In genomic region chr4:125085346-125085841, GRCm38 (mm10) we compare ENCODE assay signal across 9 mouse cellular contexts. TPM values are rescaled to one million over a fixed set of nuclear protein-coding genes. Genes with fewer than 3 reads are reported as not detected.
A peak's percentile ranks its signal among the peaks of the same experiment; 100 is the strongest.
DNase-seq lines count a peak whose midpoint lies in the region; ATAC-seq and TF ChIP-seq lines count a peak whose summit lies in the region.
"Had no signal": no experiment of that assay in that cellular context is flagged by ENCODE, and none has a peak within 500 bp of the region (broad histone marks: within the 10 kb centered on the region; RNA-seq: fewer than 3 reads in every experiment).

No protein-coding gene starts in this region.

- intact Hi-C loops in heart, adult 2 months (cut with DNase I) = loop anchor here (2.0 kb wide), 1 partner anchor 37 kb away; no protein-coding TSS in a partner anchor
- intact Hi-C loops in heart, postnatal 10 days (cut with DNase I) = loop anchor here (2.0 kb wide), 1 partner anchor 19 kb away; the partner anchor contains the start of gene Snip1

- H3K4me3 ChIP-seq in heart, adult 2 months = peak overlapping the region; percentile 77
- H3K4me3 ChIP-seq in hindbrain, embryonic 10.5 days = peak overlapping the region; percentile 67
- peak overlapping the region; percentile 82 for H3K4me3 ChIP-seq in stomach, embryonic 15.5 days (replicated peaks)

- no peak for TF ChIP-seq EP300 in heart, adult 2 months (IDR thresholded peaks at IDR 0.05; ENCODE audit: insufficient read depth, low read depth, low read length)

- no peaks in the 10 kb centered on the region for H3K36me3 ChIP-seq in heart, adult 2 months (ENCODE audit: control insufficient read depth, insufficient read depth, low read length)
- peaks cover 54% of the 10 kb centered on the region for H3K36me3 ChIP-seq in hindbrain, embryonic 10.5 days
- H3K36me3 ChIP-seq in stomach, embryonic 15.5 days = peaks cover 26% of the 10 kb centered on the region

- ATAC-seq in megakaryocyte progenitor cell, adult 5-6 weeks (replicated peaks; ENCODE audit: poor library complexity) = peak; percentile 88
- peak; percentile 94 for ATAC-seq in stomach, embryonic 15.5 days (ENCODE audit: insufficient read depth, low FRiP score, low read depth)

- no peaks in the 10 kb centered on the region for H3K27me3 ChIP-seq in heart, adult 2 months (ENCODE audit: control insufficient read depth, insufficient read depth, low read length)
- no peaks in the 10 kb centered on the region for H3K27me3 ChIP-seq in hindbrain, embryonic 10.5 days (ENCODE audit: insufficient read depth, poor library complexity, severe bottlenecking)
- no peaks in the 10 kb centered on the region for H3K27me3 ChIP-seq in stomach, embryonic 15.5 days (replicated peaks)

- no peak for DNase-seq in heart, adult 2 months
- DNase-seq in heart, postnatal 10 days = no peak
- peak; percentile 78 for DNase-seq in MN1 (ENCODE audit: low spot score)
- DNase-seq in embryo, embryonic 11 days = peak; percentile 87
- no peak for DNase-seq in hindbrain, embryonic 10.5 days (ENCODE audit: low spot score)
- DNase-seq in left cerebral cortex, adult 9 months (ENCODE audit: low spot score in 2 of 2) = peak; percentile 56 to 77

- no peaks in the 10 kb centered on the region for H3K79me2 ChIP-seq in heart, adult 2 months (replicated peaks; ENCODE audit: control insufficient read depth, insufficient read depth, low read length)

- TF ChIP-seq CTCF in heart, adult 2 months (IDR thresholded peaks at IDR 0.05) = no peak

- WGBS in heart, adult 2 months = under 1% methylated on average over 45 of the region's 45 CpGs
- under 1% methylated on average over 45 of the region's 45 CpGs for WGBS in hindbrain, embryonic 10.5 days
- WGBS in stomach, embryonic 15.5 days = under 1% methylated on average over 42 of the region's 45 CpGs

- peaks cover 3% of the 10 kb centered on the region for H3K4me1 ChIP-seq in heart, adult 2 months (ENCODE audit: control insufficient read depth, insufficient read depth, low read length)
- H3K4me1 ChIP-seq in hindbrain, embryonic 10.5 days (replicated peaks) = peaks cover 25% of the 10 kb centered on the region
- H3K4me1 ChIP-seq in stomach, embryonic 15.5 days = peaks cover 14% of the 10 kb centered on the region

- TF ChIP-seq POLR2A in heart, adult 2 months (IDR thresholded peaks at IDR 0.05; ENCODE audit: insufficient read depth, low read depth, low read length) = no peak

- H3K9me3 ChIP-seq in hindbrain, embryonic 10.5 days = no peaks in the 10 kb centered on the region
- H3K9me3 ChIP-seq in stomach, embryonic 15.5 days = no peaks in the 10 kb centered on the region

- H3K9ac ChIP-seq in heart, adult 2 months (ENCODE audit: low read depth, low read length) = peak overlapping the region; percentile 96
- peak overlapping the region; percentile 91 for H3K9ac ChIP-seq in stomach, embryonic 15.5 days

- H3K27ac ChIP-seq in heart, adult 2 months = peak overlapping the region; percentile 92
- H3K27ac ChIP-seq in hindbrain, embryonic 10.5 days = peak overlapping the region; percentile 96
- peak overlapping the region; percentile 99 for H3K27ac ChIP-seq in stomach, embryonic 15.5 days

- H3K4me2 ChIP-seq in stomach, embryonic 15.5 days = peak overlapping the region; percentile 87

RNA-seq across cellular contexts. Expression of gene Meaf6, which starts 0.5 kb away (rescaled TPM):
- 10 to 100 TPM; 21.2 to 21.6 TPM for total RNA-seq in heart, adult 2 months (2021)
- polyA plus RNA-seq in heart, adult 2 months (2012; rRNA removed) = 15.7 and 17.6 TPM in 2 replicates
- total RNA-seq in heart, postnatal 10 days (2021) = 10 to 100 TPM; 27.7 to 31.4 TPM
- polyA plus RNA-seq in hindbrain, embryonic 10.5 days (2016; fragmentation: Nextera tagmentation; extraction: Ambion mirVana) = 85.1 and 92.8 TPM in 2 replicates
- total RNA-seq in megakaryocyte progenitor cell, adult 5-6 weeks (2015) = 37.5 and 48.8 TPM in 2 replicates
- total RNA-seq in megakaryocyte progenitor cell, adult 5-6 weeks (2017) = 39.0 and 57.7 TPM in 2 replicates
- 45.9 and 52.1 TPM in 2 replicates for polyA plus RNA-seq in stomach, embryonic 15.5 days (2015; fragmentation: Nextera tagmentation; extraction: Ambion mirVana)

RNA-seq across cellular contexts. Expression of gene Snip1, which starts 18.9 kb away (rescaled TPM):
- total RNA-seq in heart, adult 2 months (2021) = 1 to 10 TPM; 7.4 to 7.5 TPM
- polyA plus RNA-seq in heart, adult 2 months (2012; rRNA removed) = 4.4 and 8.2 TPM in 2 replicates
- 10 to 100 TPM; 10.8 to 11.6 TPM for total RNA-seq in heart, postnatal 10 days (2021)
- 29.2 and 30.7 TPM in 2 replicates for polyA plus RNA-seq in hindbrain, embryonic 10.5 days (2016; fragmentation: Nextera tagmentation; extraction: Ambion mirVana)
- total RNA-seq in megakaryocyte progenitor cell, adult 5-6 weeks (2015) = 22.0 and 28.6 TPM in 2 replicates
- total RNA-seq in megakaryocyte progenitor cell, adult 5-6 weeks (2017) = 28.3 and 33.5 TPM in 2 replicates
- polyA plus RNA-seq in stomach, embryonic 15.5 days (2015; fragmentation: Nextera tagmentation; extraction: Ambion mirVana) = 26.3 and 27.5 TPM in 2 replicates

RNA-seq across cellular contexts. Expression of gene Dnali1, which starts 19.9 kb away (rescaled TPM):
- total RNA-seq in heart, adult 2 months (2021) = not detected
- 1.4 TPM in 1 of 2 replicates, not detected in the other for polyA plus RNA-seq in heart, adult 2 months (2012; rRNA removed)
- not detected for total RNA-seq in heart, postnatal 10 days (2021)
- 0.36 and 0.92 TPM in 2 replicates for polyA plus RNA-seq in hindbrain, embryonic 10.5 days (2016; fragmentation: Nextera tagmentation; extraction: Ambion mirVana)
- 0.15 TPM in 1 of 2 replicates, not detected in the other for total RNA-seq in megakaryocyte progenitor cell, adult 5-6 weeks (2015)
- not detected in 2 replicates for total RNA-seq in megakaryocyte progenitor cell, adult 5-6 weeks (2017)
- polyA plus RNA-seq in stomach, embryonic 15.5 days (2015; fragmentation: Nextera tagmentation; extraction: Ambion mirVana) = 0.08 and 0.22 TPM in 2 replicates
- total RNA-seq: adrenal gland, postnatal 4 days had no signal

RNA-seq across cellular contexts. Expression of gene Zc3h12a, which starts 42.2 kb away (rescaled TPM):
- 1 to 10 TPM; 3.0 to 4.8 TPM for total RNA-seq in heart, adult 2 months (2021)
- 5.0 TPM in 2 replicates for polyA plus RNA-seq in heart, adult 2 months (2012; rRNA removed)
- 1 to 10 TPM; 1.8 to 3.1 TPM for total RNA-seq in heart, postnatal 10 days (2021)
- polyA plus RNA-seq in hindbrain, embryonic 10.5 days (2016; fragmentation: Nextera tagmentation; extraction: Ambion mirVana) = 0.20 and 0.65 TPM in 2 replicates
- 6.0 and 6.2 TPM in 2 replicates for total RNA-seq in megakaryocyte progenitor cell, adult 5-6 weeks (2015)
- 2.3 and 3.6 TPM in 2 replicates for total RNA-seq in megakaryocyte progenitor cell, adult 5-6 weeks (2017)
- polyA plus RNA-seq in stomach, embryonic 15.5 days (2015; fragmentation: Nextera tagmentation; extraction: Ambion mirVana) = 1.3 and 1.5 TPM in 2 replicates

Comparison
In these comparisons a context has a peak if more than half of its experiments do, and no peak if none do; other contexts are left out.
1. DNase-seq: peak in MN1 (single experiment), embryo, embryonic 11 days (single experiment) and left cerebral cortex, adult 9 months (2 of 2); none in heart, adult 2 months (0 of 2), heart, postnatal 10 days (0 of 2) and hindbrain, embryonic 10.5 days (single experiment).
2. Peak in every context shown above with its lines, with median percentiles within 50 percentile points of each other: H3K27ac ChIP-seq and H3K4me3 ChIP-seq.